Mouse (Mus musculus) liver, adult 2 months (tissue): ENCODE measurements around the gene Shq1. TPM values are rescaled to one million over a fixed set of nuclear protein-coding genes. Genes with fewer than 3 reads are reported as not detected.
A peak's percentile ranks its signal among the peaks of the same experiment; 100 is the strongest.

Experiments
- DNase-seq: peaks from one replicate; pipeline ENCODE4 v3.0.0-alpha.2; 2011; ENCODE audit warnings: low read depth, low spot score; ENCODE audit errors: extremely low read depth
- H3K27ac ChIP-seq: fragments of 200-500 bp; replicated peaks from 2 replicates; pipeline ENCODE4 v1.5.1; 2012; ENCODE audit warnings: low read depth, mild to moderate bottlenecking, control low read depth, inconsistent platforms, low read length; ENCODE audit not compliant: insufficient read depth
- H3K27me3 ChIP-seq: fragments of 200-500 bp; 2 replicates; pipeline ENCODE4 v1.6.1; 2012; ENCODE audit warnings: mild to moderate bottlenecking, moderate library complexity, low read length, inconsistent platforms; ENCODE audit not compliant: control insufficient read depth, insufficient read depth
- H3K36me3 ChIP-seq: fragments of 200-500 bp; 2 replicates; pipeline ENCODE4 v1.6.1; 2012; ENCODE audit warnings: low read length, inconsistent platforms; ENCODE audit not compliant: control insufficient read depth, insufficient read depth
- H3K4me1 ChIP-seq: fragments of 200-500 bp; 2 replicates; pipeline ENCODE4 v1.6.1; 2011; ENCODE audit warnings: low read length; ENCODE audit not compliant: control insufficient read depth, insufficient read depth
- H3K4me3 ChIP-seq: fragments of 200-500 bp; 2 replicates; pipeline ENCODE4 v1.5.1; 2011; ENCODE audit warnings: low read depth, mild to moderate bottlenecking, control low read depth, low read length, moderate library complexity; ENCODE audit not compliant: insufficient read depth
- H3K79me2 ChIP-seq: fragments of 200-500 bp; 2 replicates; pipeline ENCODE4 v1.6.1; 2012; ENCODE audit warnings: inconsistent platforms, mild to moderate bottlenecking, low read length, moderate library complexity; ENCODE audit not compliant: control insufficient read depth, insufficient read depth
- H3K9ac ChIP-seq: fragments of 200-500 bp; 2 replicates; pipeline ENCODE4 v1.6.1; 2012; ENCODE audit warnings: low read depth, mild to moderate bottlenecking, control low read depth, inconsistent platforms, low read length
- CTCF ChIP-seq: fragments of 200-500 bp; IDR thresholded peaks from 2 replicates; pipeline ENCODE4 v1.5.1; 2011; ENCODE audit warnings: low read depth, low read length, control low read depth
- POLR2A ChIP-seq: fragments of 200-500 bp; IDR thresholded peaks from 2 replicates; pipeline ENCODE4 v1.6.1; 2011; ENCODE audit warnings: low read length, control low read depth; ENCODE audit not compliant: insufficient read depth; ENCODE audit errors: extremely low read depth
- WGBS: fragments of 180-500 bp; shearing (Covaris S2); methylation state at CpG from one replicate; pipeline ENCODE4 v1.1.7; 2018; 5-methylcytosine and 5-hydroxymethylcytosine counted together
- polyA plus RNA-seq: library from polyadenylated mRNA; depleted of rRNA; stranded (reverse); fragments of >200 nt; gene quantifications from 2 replicates; pipeline ENCODE4 v1.2.3, GENCODE M21; 2012
- total RNA-seq: library from RNA; depleted of rRNA; stranded (reverse); fragments of >200 nt; gene quantifications from 2 replicates; pipeline ENCODE4 v1.2.3, GENCODE M21; 2014

Shq1 gene
- total and polyA plus RNA-seq, 2 experiments: 3.2 to 4.3 TPM

- H3K4me1 ChIP-seq: no peaks in the 10 kb centered on the region
- WGBS: 69% methylated on average over 7 of the region's 7 CpGs
Measured at GRCm38 (mm10) chr6:100528556-100528955, 142.4 kb downstream of the Shq1 start.

GRCm38 (mm10) chr6:100527972-100528371 is 143.0 kb downstream of the Shq1 start:
- DNase-seq: peak; percentile 8
- Histone ChIP-seq H3K27me3 (no peaks in the 10 kb centered on the region), H3K36me3 (no peaks in the 10 kb centered on the region), H3K27ac (no peak overlapping the region), H3K4me3 (no peak overlapping the region), H3K9ac (no peak overlapping the region), H3K4me1 (no peaks in the 10 kb centered on the region), H3K79me2 (no peaks in the 10 kb centered on the region)
- TF ChIP-seq POLR2A (no peak), CTCF (peak; percentile 73)
- 92% methylated on average over 5 of the region's 5 CpGs for WGBS

More at GRCm38 (mm10) chr6:100528556-100528955, 142.4 kb downstream of the Shq1 start:
- no peaks in the 10 kb centered on the region for H3K79me2 ChIP-seq
- no peak overlapping the region for H3K4me3 ChIP-seq
- no peak overlapping the region for H3K9ac ChIP-seq
- TF ChIP-seq CTCF (no peak), POLR2A (no peak)
- no peaks in the 10 kb centered on the region for H3K36me3 ChIP-seq
- no peak for DNase-seq
- no peaks in the 10 kb centered on the region for H3K27me3 ChIP-seq
- no peak overlapping the region for H3K27ac ChIP-seq

GRCm38 (mm10) chr6:100527161-100527560 is 143.8 kb downstream of the Shq1 start:
- Histone ChIP-seq H3K27ac (no peak overlapping the region), H3K4me1 (no peaks in the 10 kb centered on the region), H3K9ac (no peak overlapping the region), H3K27me3 (no peaks in the 10 kb centered on the region), H3K36me3 (no peaks in the 10 kb centered on the region), H3K4me3 (no peak overlapping the region), H3K79me2 (no peaks in the 10 kb centered on the region)
- WGBS: 87% methylated on average over 6 of the region's 6 CpGs
- DNase-seq: no peak
- TF ChIP-seq POLR2A: no peak

DNA sequence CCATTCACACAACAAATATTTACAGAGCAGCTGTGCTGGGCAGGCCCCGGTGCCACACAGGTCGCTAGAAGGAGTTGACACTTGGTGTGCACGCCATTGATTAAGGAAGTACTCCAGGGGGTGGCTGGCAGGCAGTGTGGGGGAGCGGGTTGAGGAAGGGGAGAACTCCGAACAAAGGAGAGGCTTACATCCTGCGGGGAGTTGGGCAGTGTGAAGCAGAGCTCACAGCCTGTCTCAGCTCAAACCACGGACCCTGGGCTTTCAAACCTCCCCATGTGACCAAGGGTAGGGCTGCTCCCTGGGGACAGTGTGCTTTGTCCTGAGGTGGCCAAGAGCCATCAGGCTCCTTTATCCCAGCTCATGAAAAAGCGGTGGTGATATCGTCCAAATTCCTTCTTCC is 144.9 kb downstream of the Shq1 start:
- H3K9ac ChIP-seq: no peak overlapping the region
- TF ChIP-seq POLR2A (no peak), CTCF (no peak)
- H3K36me3 ChIP-seq: no peaks in the 10 kb centered on the region
- H3K27me3 ChIP-seq: no peaks in the 10 kb centered on the region
- H3K4me3 ChIP-seq: no peak overlapping the region
- DNase-seq: no peak
- H3K4me1 ChIP-seq: no peaks in the 10 kb centered on the region
- no peak overlapping the region for H3K27ac ChIP-seq
- H3K79me2 ChIP-seq: no peaks in the 10 kb centered on the region
- WGBS: 30% methylated on average over 9 of the region's 9 CpGs

GRCm38 (mm10) chr6:100525496-100525895 is 145.5 kb downstream of the Shq1 start:
- no peak overlapping the region for H3K9ac ChIP-seq
- no peak overlapping the region for H3K27ac ChIP-seq
- no peaks in the 10 kb centered on the region for H3K27me3 ChIP-seq
- H3K4me3 ChIP-seq: no peak overlapping the region
- H3K79me2 ChIP-seq: no peaks in the 10 kb centered on the region
- TF ChIP-seq CTCF (no peak), POLR2A (no peak)
- H3K36me3 ChIP-seq: no peaks in the 10 kb centered on the region
- H3K4me1 ChIP-seq: no peaks in the 10 kb centered on the region
- peak; percentile 15 for DNase-seq
- WGBS: 36% methylated on average over 3 of the region's 3 CpGs

DNA sequence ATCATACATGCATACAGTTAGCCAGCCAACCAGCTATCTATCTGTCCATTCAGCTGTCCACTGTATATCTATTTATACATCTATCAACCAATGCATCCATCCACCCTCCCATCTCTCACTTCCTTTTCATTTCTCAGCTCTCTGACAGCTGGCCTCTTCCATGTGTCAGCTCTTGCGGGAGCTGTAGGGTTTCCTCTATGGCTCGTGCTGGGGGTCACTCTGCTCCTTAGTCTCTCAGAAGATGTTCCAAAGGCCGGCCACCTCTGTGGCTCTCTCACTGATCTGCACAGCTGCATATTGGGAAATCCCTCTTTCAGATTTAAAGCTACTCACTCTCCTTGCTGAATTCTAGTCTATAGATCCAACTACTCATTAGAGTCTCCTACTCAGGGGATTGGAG is 148.5 kb downstream of the Shq1 start:
- Histone ChIP-seq H3K4me1 (no peaks in the 10 kb centered on the region), H3K36me3 (no peaks in the 10 kb centered on the region), H3K27me3 (peaks cover 3% of the 10 kb centered on the region; the same call in 1 of the 2 replicates), H3K27ac (no peak overlapping the region), H3K79me2 (no peaks in the 10 kb centered on the region), H3K4me3 (no peak overlapping the region), H3K9ac (no peak overlapping the region)
- TF ChIP-seq POLR2A: no peak
- no peak for TF ChIP-seq CTCF
- 67% methylated on average over 3 of the region's 3 CpGs for WGBS
- DNase-seq: no peak
